Mouse (Mus musculus) liver, adult 2 months (tissue): ENCODE measurements around the gene Smoc1.

ENCODE experiments used
- CTCF ChIP-seq: fragments of 200-500 bp; IDR thresholded peaks from 2 replicates; pipeline ENCODE4 v1.5.1; 2011; ENCODE audit warnings: low read depth, low read length, control low read depth
- POLR2A ChIP-seq: fragments of 200-500 bp; IDR thresholded peaks from 2 replicates; pipeline ENCODE4 v1.6.1; 2011; ENCODE audit warnings: low read length, control low read depth; ENCODE audit not compliant: insufficient read depth; ENCODE audit errors: extremely low read depth

GRCm38 (mm10) chr12:81152082-81152481 lies 125.5 kb downstream of the Smoc1 start:
- TF ChIP-seq CTCF (no peak), POLR2A (no peak)
